Mouse (Mus musculus): ENCODE measurements around the gene Mlxipl.
A peak's percentile ranks its signal among the peaks of the same experiment; 100 is the strongest.

Gene Mlxipl

DNA sequence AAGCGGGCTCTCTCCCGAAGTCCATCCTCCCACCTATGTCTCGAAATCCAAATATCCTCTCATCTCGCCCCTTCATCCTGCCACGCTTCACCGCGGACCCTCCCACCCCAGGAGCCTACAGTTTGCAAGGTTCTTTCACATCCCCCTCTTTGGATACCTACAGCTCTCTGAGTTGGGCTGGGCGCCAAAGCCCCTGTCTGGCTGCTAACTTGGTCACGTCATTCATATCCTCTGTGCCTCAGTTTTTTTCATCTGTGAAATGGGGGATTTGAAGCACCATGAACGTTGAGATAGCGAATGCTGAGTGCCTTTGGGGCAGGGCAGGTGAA lies 11.2 kb upstream of the Mlxipl start:
- DNase-seq (ENCODE audit: low spot score in 2 of 2) = no peak

GRCm38 (mm10) chr5:135079578-135079977 lies 10.1 kb upstream of the Mlxipl start:
- DNase-seq (ENCODE audit: low spot score in 2 of 2) = no peak

GRCm38 (mm10) chr5:135080539-135080938 lies 9.2 kb upstream of the Mlxipl start:
- no peak for DNase-seq (ENCODE audit: low spot score in 2 of 2)

DNA sequence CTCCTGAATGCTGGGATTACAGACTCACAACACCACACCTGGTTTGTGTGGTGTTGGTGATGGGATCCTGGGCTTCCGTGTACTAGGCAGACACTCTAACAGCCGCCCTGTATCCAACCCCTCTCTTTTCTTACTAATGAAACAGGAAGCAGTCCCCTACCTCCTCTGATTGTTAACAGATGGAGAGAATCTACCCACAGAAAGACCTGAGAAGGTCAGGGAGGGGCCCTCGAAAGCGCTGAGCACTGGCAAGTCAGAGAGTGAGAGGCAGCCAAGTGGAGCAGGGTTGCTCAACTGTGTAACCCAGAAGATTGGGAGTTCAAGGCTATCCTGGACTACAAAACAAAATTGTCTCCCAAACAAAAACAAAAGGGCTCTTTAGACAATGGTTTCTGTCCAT lies 2.8 kb upstream of the Mlxipl start:
- DNase-seq (ENCODE audit: low spot score in 2 of 2) = no peak

DNA sequence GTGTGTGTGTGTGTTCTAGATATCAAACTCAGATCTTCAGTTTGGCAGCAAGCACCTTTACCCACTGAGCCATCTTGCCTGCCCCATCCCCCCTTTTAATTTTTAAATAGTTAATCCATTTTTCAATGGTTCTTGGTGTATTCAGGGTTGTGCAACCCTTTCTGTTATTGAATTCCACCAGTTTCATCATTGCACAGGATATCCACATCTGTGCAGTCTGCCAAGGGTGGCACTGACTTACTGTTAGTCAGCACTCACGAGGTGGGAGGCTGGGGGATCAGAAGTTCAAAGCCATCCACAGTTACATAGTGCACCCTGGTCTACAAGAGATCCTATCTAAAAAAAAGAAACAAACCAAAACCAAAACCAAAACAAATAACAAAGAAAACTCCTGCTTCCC lies 11.3 kb downstream of the Mlxipl start:
- DNase-seq (ENCODE audit: low spot score in 2 of 2) = no peak

DNA sequence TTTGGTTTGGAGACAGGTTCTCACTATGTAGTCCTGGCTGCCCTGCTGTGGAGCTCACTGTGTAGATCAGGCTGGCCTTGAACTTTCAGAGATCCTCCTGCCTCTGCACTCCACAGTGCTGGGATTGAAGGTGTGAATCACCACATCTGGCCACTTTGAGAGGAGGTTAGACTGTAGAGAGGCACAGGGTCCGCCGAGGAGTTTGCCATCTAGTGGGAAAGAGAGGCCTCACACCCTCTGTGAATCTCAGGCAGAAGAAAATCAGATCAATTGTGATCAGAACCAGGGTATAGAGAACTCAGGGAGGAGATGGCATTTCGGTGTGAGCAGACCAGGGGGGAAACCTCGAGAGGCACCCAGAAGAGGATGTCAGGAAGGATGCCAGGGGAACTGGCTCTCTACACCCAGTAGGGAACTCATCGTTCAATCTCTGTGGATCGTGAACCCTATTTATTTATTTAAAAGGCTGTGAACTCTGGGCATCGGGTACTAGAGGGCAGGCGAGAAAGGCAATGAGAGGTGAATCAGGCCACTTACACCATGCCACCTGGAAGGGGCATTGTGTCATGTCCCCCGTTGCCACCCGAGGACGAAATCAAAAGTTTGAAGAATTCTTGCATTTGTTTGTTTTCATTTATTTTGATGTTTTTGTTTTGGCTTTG lies 14.4 kb downstream of the Mlxipl start:
- DNase-seq (ENCODE audit: low spot score in 2 of 2) = no peak

GRCm38 (mm10) chr5:135106758-135107256 lies 17.1 kb downstream of the Mlxipl start:
- peak in 1 of 2 experiments; percentile 58 for DNase-seq (ENCODE audit: low spot score in 2 of 2)

- DNase-seq (ENCODE audit: low spot score in 2 of 2) = peak in 1 of 2 experiments; percentile 11
These were observed 18.1 kb downstream of the Mlxipl start for GRCm38 (mm10) chr5:135107521-135108501.

GRCm38 (mm10) chr5:135109017-135109416 lies 19.3 kb downstream of the Mlxipl start:
- DNase-seq (ENCODE audit: low spot score in 2 of 2) = no peak

DNA sequence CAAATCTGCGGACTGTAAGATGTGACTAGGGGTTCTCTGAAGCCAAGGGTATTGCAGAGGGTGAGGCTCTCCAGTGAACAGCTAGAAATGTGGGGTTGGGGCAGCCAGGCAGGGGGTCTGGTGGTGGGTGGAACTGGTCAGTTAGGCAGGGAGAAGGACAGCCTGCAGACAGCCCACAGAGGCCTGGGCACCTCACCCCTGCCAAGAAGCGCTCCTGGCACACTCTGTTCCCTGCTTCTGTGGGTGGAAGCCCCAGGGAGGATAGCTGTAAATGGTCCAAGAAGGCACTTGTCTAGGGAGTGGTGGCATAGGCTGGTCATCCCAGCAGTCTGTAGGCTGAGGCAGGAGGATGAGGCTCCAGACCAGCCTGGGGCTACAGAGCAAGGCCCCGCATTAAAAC lies 19.7 kb downstream of the Mlxipl start:
- DNase-seq (ENCODE audit: low spot score in 2 of 2) = no peak

GRCm38 (mm10) chr5:135109976-135110375 lies 20.3 kb downstream of the Mlxipl start:
- DNase-seq (ENCODE audit: low spot score in 2 of 2) = no peak

- DNase-seq (ENCODE audit: low spot score in 2 of 2) = no peak
These were observed 24.1 kb downstream of the Mlxipl start for GRCm38 (mm10) chr5:135113782-135114181.

- no peak for DNase-seq (ENCODE audit: low spot score in 2 of 2)
These were observed 25.6 kb downstream of the Mlxipl start for GRCm38 (mm10) chr5:135115241-135115640.

DNA sequence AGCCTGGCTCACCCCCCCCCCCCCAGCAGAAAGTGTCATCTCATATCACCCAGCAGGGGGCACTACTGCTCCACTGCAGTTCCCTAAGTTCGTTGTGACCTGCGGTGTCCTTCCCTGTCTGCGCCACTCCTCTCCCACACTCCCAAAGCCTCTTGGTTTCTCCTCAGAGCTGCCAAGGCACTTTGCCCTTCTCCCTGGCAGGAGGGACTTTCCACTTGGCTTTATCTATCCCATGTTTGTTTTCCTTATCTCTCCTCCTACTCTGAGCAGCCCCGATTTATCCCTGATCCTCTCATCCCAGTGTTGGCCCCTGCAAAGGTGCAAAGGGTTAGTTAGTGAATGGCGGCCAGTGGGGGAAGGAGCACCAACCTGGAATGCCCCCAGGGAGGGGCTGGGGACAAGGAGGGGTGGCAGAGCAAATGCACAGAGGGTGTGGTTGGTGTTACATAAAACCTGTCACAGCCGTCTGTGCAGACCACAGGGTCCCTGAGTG lies 28.9 kb downstream of the Mlxipl start:
- peak in 1 of 2 experiments; percentile 35 for DNase-seq (ENCODE audit: low spot score in 2 of 2)

- no peak for DNase-seq (ENCODE audit: low spot score in 2 of 2)
These were observed 31.1 kb downstream of the Mlxipl start for GRCm38 (mm10) chr5:135120753-135121152.

DNA sequence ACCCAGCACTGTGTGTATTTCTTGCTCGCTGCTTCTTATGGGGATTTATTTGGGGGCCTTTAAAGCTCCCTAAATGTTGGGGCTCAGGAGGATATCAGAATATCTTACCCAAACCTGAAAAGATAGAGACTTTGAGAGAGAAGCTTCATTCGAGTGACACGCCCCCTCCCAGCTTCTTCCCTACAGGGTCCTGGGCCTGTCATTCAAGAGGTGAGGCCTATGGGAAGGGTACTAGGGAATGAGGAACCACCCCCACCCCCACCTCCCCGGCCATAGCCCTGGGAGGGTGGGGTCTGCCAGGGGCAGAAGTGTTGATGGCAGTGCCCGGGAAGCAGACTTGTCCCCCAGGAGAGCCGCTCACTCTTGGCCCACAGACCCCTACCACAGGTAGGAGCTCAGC lies 36.4 kb downstream of the Mlxipl start:
- DNase-seq (ENCODE audit: low spot score in 2 of 2) = peak in 1 of 2 experiments; percentile 39

DNA sequence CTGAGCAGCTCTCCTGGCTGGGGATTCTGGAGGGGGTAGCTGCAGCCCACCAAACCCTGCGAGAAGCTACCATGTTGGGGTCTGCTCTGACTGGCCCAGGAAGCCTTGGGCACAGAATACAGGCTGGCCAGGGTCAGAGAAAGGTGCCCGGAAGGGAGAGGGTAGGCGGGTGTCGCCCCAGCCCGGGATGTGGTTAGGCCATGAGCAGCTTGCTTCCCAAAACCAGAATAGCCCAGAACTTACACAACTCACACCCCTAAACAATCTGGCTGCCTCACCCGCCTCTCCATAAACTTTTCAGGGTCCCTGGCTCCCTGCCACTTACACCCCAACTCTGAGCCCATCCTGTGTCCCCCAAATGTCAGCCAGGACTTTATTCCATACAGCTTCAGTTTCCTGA lies 38.0 kb downstream of the Mlxipl start:
- DNase-seq (ENCODE audit: low spot score in 2 of 2) = peak in 1 of 2 experiments; percentile 24

- DNase-seq (ENCODE audit: low spot score in 2 of 2) = no peak
These were observed 40.1 kb downstream of the Mlxipl start for GRCm38 (mm10) chr5:135129747-135130146.

DNA sequence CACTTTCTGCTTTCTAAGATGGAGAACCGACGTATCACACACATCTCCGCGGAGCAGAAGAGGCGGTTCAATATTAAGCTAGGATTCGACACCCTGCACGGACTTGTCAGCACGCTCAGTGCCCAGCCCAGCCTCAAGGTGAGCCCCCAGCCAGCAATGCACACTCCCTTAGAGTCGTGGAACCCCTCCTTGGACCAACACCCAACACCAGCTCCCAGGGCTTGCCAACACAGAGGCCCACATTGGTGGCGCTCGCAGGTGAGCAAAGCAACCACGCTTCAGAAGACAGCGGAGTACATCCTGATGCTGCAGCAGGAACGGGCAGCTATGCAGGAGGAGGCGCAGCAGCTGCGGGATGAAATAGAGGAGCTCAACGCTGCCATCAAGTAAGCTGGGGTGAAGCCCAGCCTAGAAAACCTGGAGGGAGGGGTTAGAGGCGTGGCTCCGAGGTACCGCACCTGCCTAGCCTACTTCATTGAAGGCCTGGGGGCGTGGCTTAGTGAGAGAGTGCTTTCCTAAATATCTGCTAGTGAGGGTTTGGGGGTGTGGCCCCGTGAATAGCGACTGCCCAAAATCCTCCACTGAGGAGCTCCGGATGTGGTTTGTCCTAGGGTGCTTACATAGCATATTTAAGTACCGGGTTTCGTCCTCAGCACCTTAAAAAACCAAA lies 44.2 kb downstream of the Mlxipl start:
- peak in 1 of 2 experiments; percentile 34 for DNase-seq (ENCODE audit: low spot score in 2 of 2)

DNA sequence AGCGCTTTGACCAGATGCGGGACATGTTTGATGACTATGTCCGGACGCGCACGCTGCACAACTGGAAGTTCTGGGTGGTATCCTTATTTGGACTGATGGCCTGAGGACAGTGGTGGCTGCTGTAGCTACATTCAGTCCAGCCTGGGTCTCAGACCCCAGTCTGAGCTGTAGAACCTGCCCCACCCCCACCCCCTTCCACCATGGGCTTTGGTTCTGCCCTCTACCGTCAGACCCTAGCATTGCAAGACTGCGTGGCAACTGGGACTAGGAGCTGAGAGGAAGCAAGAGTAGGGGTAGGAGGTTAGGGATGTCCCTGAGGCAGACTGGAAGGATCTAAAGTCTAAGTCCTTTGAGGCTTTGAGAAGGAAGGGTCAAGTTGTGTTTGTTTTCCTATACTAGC lies 44.8 kb downstream of the Mlxipl start:
- DNase-seq (ENCODE audit: low spot score in 2 of 2) = peak in 1 of 2 experiments; percentile 17

- no peak for DNase-seq (ENCODE audit: low spot score in 2 of 2)
These were observed 50.2 kb downstream of the Mlxipl start for GRCm38 (mm10) chr5:135139881-135140280.

DNA sequence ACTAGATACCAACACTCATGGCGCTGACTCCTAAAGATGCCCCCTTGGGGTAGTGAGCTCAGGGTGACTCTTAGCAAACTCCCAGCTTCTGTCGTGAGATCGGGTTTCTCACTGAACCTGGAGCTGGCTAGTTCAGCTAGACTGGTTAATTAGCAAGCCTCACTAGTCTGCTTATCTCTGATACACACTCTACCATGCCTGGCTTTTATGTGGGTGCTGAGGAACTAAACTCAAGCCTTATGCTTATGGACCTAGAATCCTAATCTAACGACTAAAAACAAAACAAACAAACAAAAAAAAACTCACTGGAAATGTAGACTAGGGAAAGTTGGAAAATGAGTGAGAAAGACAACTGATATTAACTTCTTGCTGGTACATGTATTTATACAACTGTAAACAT lies 54.8 kb downstream of the Mlxipl start:
- DNase-seq (ENCODE audit: low spot score in 2 of 2) = no peak
